Mouse (Mus musculus) small intestine, adult 10 weeks (tissue): Measurements from ENCODE around the gene Ppwd1. TPM values are rescaled to one million over a fixed set of nuclear protein-coding genes. Genes with fewer than 3 reads are reported as not detected.

Source experiments
- polyA plus RNA-seq: library from polyadenylated mRNA; stranded (reverse); fragments of 350-450 nt; fragmentation: Illumina TruSeq; extraction: RNeasy Lipid Tissue Mini Kit (QIAGEN cat#74804); gene quantifications from one replicate; pipeline ENCODE4 v1.2.3, GENCODE M21; 2014; ENCODE audit warnings: low replicate concordance

Ppwd1 gene
- 27.1 TPM for polyA plus RNA-seq

DNA sequence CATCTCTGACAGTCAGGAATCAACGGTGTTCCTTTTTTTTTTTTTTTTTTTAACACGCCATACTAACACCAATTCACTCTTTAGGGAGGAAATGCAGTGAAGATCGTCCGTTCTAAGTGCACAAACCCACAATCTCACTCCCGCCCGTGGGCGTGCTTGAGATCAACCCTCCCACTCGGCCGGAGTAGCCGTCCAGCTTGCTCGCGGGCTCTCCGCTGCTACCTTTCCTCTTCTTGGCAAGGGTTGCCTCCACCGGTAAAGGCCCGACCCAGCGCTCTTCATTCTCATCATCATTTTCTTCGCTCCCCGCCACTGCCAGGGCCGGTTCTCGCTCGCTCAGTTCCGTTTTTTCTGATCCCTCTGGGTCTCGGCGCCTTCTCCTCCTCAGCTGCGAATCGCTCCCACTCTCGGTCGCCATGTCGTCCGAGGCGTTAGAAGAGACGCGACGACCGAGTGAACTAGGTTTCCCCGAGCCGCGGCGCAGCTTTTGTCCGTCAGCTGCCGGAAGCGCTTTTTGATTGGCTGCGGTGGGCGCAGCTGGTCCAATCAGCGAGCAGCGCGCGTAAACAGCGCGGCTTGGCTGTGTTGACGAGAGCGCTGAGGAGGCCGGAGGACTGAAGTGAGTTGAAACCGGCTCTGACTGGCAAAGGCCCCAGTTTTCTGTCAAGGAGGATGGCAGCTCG lies at the start of gene Ppwd1, which contains the start of gene Cenpk:
Gene Ppwd1, minus strand, starts transcription at position 460 of the 683 bp plus-strand sequence.
Gene Cenpk, plus strand, starts transcription at position 228 of the 683 bp plus-strand sequence.

DNA sequence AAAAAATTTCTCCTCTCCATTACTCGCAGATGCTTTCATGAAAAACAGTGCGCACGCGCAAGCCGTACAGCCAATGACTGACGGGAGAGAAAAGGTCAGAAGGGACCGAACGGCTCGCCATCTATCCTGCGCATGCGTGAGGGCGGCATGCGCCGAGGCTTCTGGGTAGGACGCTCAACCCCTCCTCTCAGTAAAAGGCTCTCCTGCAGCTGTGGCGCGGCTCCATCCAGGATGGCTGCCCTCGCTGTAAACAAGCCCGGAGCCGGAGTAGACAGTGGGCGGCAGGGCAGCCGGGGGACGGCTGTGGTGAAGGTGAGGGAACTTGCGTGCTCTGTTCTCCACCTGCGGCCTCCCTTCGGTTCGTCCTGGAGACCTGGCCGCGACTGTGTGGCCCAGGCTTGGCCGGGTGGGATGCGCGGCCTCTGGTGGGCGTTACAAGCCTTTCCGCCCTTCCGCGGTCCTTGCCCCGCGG lies 50.0 kb downstream of the Ppwd1 start, which contains the start of gene Trim23:
Gene Trim23, plus strand, starts transcription at position 148 of the 472 bp plus-strand sequence.

DNA sequence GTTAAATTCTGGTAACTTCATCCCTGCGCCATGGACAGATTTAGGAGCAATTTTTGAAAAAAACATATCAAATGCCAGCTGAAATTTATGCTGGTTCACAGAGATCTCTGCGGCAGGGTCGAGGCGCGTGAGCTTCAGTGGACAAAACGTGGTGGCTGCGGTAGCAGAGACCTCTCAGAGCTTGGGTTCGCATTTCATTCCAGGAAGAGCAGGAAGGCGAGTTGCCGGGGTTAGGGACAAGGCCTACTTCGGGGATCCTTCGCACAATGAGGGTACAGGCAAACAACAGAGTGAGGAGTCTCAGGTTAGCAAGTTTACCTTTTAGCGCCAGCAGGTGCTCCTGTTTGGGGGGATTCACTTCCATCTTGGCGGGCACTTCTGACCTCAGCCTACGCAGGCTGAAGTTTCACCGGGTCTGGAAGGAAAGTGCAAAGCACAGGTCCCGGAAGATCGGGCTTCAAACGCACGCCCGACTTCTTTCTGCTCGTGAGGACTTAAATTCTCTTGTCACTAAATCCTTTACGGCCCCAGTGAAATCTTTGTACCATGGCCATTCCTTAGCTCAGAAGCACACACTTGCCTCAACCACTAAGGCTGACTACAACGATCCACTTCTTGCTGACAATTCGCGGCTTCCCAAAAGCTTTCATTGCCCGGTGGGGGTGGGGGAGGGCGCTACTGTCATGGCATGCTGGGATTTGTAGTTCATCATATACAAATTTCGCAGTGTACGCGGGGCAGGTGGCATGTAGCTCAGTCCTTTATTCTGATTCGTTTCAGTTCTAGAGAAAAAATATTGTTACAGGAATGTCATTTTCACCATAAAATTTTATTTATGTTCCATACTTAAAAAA lies 50.6 kb downstream of the Ppwd1 start, which contains the start of gene Trappc13:
Gene Trappc13, minus strand, starts transcription at position 674 of the 854 bp plus-strand sequence.

Other genes with a start within 250 kb of the Ppwd1 start
- gene Nln, start 119.2 kb downstream of the Ppwd1 start, polyA plus RNA-seq: 41.4 TPM
- 2.0 TPM for gene Sgtb, start 119.1 kb downstream of the Ppwd1 start, polyA plus RNA-seq
- 81.2 TPM for gene Trappc13, start 50.4 kb downstream of the Ppwd1 start, polyA plus RNA-seq
- 23.8 TPM for gene Trim23, start 50.0 kb downstream of the Ppwd1 start, polyA plus RNA-seq
- gene Cenpk, start 232 bp downstream of the Ppwd1 start, polyA plus RNA-seq: 68.0 TPM
- 2.0 TPM for gene Adamts6, start 59.0 kb upstream of the Ppwd1 start, polyA plus RNA-seq